In genomic region chr5:118867511-118867910, GRCm38 (mm10) we compare ENCODE assay signal across 21 mouse cellular contexts.
DNase-seq lines count a peak whose midpoint lies in the region; ATAC-seq and TF ChIP-seq lines count a peak whose summit lies in the region.
"Had no signal": no experiment of that assay in that cellular context is flagged by ENCODE, and none has a peak within 500 bp of the region (broad histone marks: within the 10 kb centered on the region; RNA-seq: fewer than 3 reads in every experiment).

No protein-coding gene starts in this region.

- no peak overlapping the region for H3K27ac ChIP-seq in intestine, embryonic 15.5 days
- no peak overlapping the region for H3K27ac ChIP-seq in intestine, embryonic 16.5 days (ENCODE audit: low read length)
- no peak overlapping the region for H3K27ac ChIP-seq in intestine, postnatal 0 days (ENCODE audit: low read depth, low read length)
- H3K27ac ChIP-seq in hindbrain, postnatal 0 days = no peak overlapping the region
- no peak overlapping the region for H3K27ac ChIP-seq in kidney, embryonic 16.5 days (ENCODE audit: low read length)

- ATAC-seq in intestine, embryonic 15.5 days = peak; percentile 63
- ATAC-seq in intestine, embryonic 16.5 days = peak; percentile 71
- peak; percentile 61 for ATAC-seq in intestine, postnatal 0 days
- ATAC-seq in hindbrain, postnatal 0 days = no peak
- ATAC-seq in kidney, embryonic 16.5 days (ENCODE audit: low FRiP score, low TSS enrichment) = no peak
- ATAC-seq: activated CD4-positive, CD25-positive, alpha-beta regulatory T cell, adult 4 months; CD4-positive, CD25-positive, alpha-beta regulatory T cell, adult 4 months; Patski had no signal

- no peak for TF ChIP-seq CTCF in intestine, postnatal 0 days (IDR thresholded peaks at IDR 0.05; ENCODE audit: low read depth)
- no peak for TF ChIP-seq CTCF in hindbrain, postnatal 0 days (IDR thresholded peaks at IDR 0.05; ENCODE audit: low read depth)

- DNase-seq in hindbrain, postnatal 0 days (ENCODE audit: low spot score) = no peak
- no peak for DNase-seq in right cerebral cortex, postnatal 10 days (ENCODE audit: low spot score in 2 of 2)
- DNase-seq: adrenal gland, adult 2 months; adrenal gland, adult 8-10 months; adrenal gland, postnatal 10 days; adrenal gland, postnatal 14 days; adrenal gland, postnatal 25 days; adrenal gland, postnatal 36 days; B cell, adult 2 months; cerebellum, adult 11 months; cerebellum, adult 11-12 months; cerebellum, adult 18-20 months had no signal

- no peak overlapping the region for H3K4me2 ChIP-seq in intestine, embryonic 15.5 days (replicated peaks)
- no peak overlapping the region for H3K4me2 ChIP-seq in intestine, embryonic 16.5 days (ENCODE audit: low read depth, low read length)
- H3K4me2 ChIP-seq in intestine, postnatal 0 days (replicated peaks; ENCODE audit: low read depth) = no peak overlapping the region
- no peak overlapping the region for H3K4me2 ChIP-seq in hindbrain, postnatal 0 days (ENCODE audit: low read depth, low read length)
- H3K4me2 ChIP-seq in kidney, embryonic 16.5 days (replicated peaks; ENCODE audit: low read depth, low read length) = no peak overlapping the region

- H3K4me1 ChIP-seq in intestine, embryonic 15.5 days (replicated peaks) = no peaks in the 10 kb centered on the region
- no peaks in the 10 kb centered on the region for H3K4me1 ChIP-seq in intestine, embryonic 16.5 days (ENCODE audit: control insufficient read depth, insufficient read depth, low read length)
- no peaks in the 10 kb centered on the region for H3K4me1 ChIP-seq in intestine, postnatal 0 days (replicated peaks; ENCODE audit: control insufficient read depth, insufficient read depth, low read length)
- H3K4me1 ChIP-seq in hindbrain, postnatal 0 days (ENCODE audit: insufficient read depth, low read length) = no peaks in the 10 kb centered on the region
- H3K4me1 ChIP-seq in kidney, embryonic 16.5 days (ENCODE audit: insufficient read depth, low read length) = no peaks in the 10 kb centered on the region

- no peaks in the 10 kb centered on the region for H3K27me3 ChIP-seq in intestine, embryonic 15.5 days (replicated peaks)
- H3K27me3 ChIP-seq in intestine, embryonic 16.5 days (replicated peaks; ENCODE audit: control insufficient read depth, insufficient read depth, low read length) = no peaks in the 10 kb centered on the region
- no peaks in the 10 kb centered on the region for H3K27me3 ChIP-seq in intestine, postnatal 0 days (replicated peaks; ENCODE audit: control insufficient read depth, insufficient read depth, low read length)
- H3K27me3 ChIP-seq in hindbrain, postnatal 0 days (ENCODE audit: insufficient read depth, low read length) = no peaks in the 10 kb centered on the region
- H3K27me3 ChIP-seq in kidney, embryonic 16.5 days (ENCODE audit: insufficient read depth, low read length) = no peaks in the 10 kb centered on the region
- H3K27me3 ChIP-seq: CH12.LX, Patski had no signal

- WGBS in intestine, embryonic 15.5 days = 73% methylated on average over 5 of the region's 5 CpGs
- 57% methylated on average over 5 of the region's 5 CpGs for WGBS in intestine, embryonic 16.5 days
- 44% methylated on average over 5 of the region's 5 CpGs for WGBS in intestine, postnatal 0 days
- 92% methylated on average over 5 of the region's 5 CpGs for WGBS in hindbrain, postnatal 0 days
- 80% methylated on average over 5 of the region's 5 CpGs for WGBS in kidney, embryonic 16.5 days

- no peaks in the 10 kb centered on the region for H3K9me3 ChIP-seq in intestine, embryonic 15.5 days
- H3K9me3 ChIP-seq in intestine, embryonic 16.5 days (ENCODE audit: control insufficient read depth, low read length) = peaks cover 3% of the 10 kb centered on the region; the same call in 1 of the 2 replicates
- no peaks in the 10 kb centered on the region for H3K9me3 ChIP-seq in intestine, postnatal 0 days (ENCODE audit: control insufficient read depth)
- peaks cover 6% of the 10 kb centered on the region; the same call in 1 of the 2 replicates for H3K9me3 ChIP-seq in hindbrain, postnatal 0 days (ENCODE audit: low read length)
- H3K9me3 ChIP-seq in kidney, embryonic 16.5 days (ENCODE audit: low read length) = peaks cover 5% of the 10 kb centered on the region

- H3K4me3 ChIP-seq in intestine, embryonic 15.5 days (replicated peaks) = no peak overlapping the region
- H3K4me3 ChIP-seq in intestine, embryonic 16.5 days (ENCODE audit: low read length) = no peak overlapping the region
- no peak overlapping the region for H3K4me3 ChIP-seq in intestine, postnatal 0 days (ENCODE audit: low read depth, low read length)
- H3K4me3 ChIP-seq in hindbrain, postnatal 0 days (ENCODE audit: low read length) = no peak overlapping the region
- no peak overlapping the region for H3K4me3 ChIP-seq in kidney, embryonic 16.5 days (ENCODE audit: low read length)

- no peak overlapping the region for H3K9ac ChIP-seq in intestine, embryonic 15.5 days
- H3K9ac ChIP-seq in intestine, embryonic 16.5 days (ENCODE audit: low read depth, low read length) = no peak overlapping the region
- no peak overlapping the region for H3K9ac ChIP-seq in intestine, postnatal 0 days (ENCODE audit: low read depth, low read length)
- no peak overlapping the region for H3K9ac ChIP-seq in hindbrain, postnatal 0 days (replicated peaks; ENCODE audit: low read length)
- H3K9ac ChIP-seq in kidney, embryonic 16.5 days (replicated peaks; ENCODE audit: low read length) = no peak overlapping the region

- H3K36me3 ChIP-seq in intestine, embryonic 15.5 days = no peaks in the 10 kb centered on the region
- H3K36me3 ChIP-seq in intestine, embryonic 16.5 days (ENCODE audit: control insufficient read depth, insufficient read depth, low read length) = no peaks in the 10 kb centered on the region
- H3K36me3 ChIP-seq in intestine, postnatal 0 days (ENCODE audit: control insufficient read depth, insufficient read depth) = no peaks in the 10 kb centered on the region
- no peaks in the 10 kb centered on the region for H3K36me3 ChIP-seq in hindbrain, postnatal 0 days (ENCODE audit: insufficient read depth, low read length)
- H3K36me3 ChIP-seq in kidney, embryonic 16.5 days (ENCODE audit: insufficient read depth, low read length) = no peaks in the 10 kb centered on the region
- H3K36me3 ChIP-seq: G1E had no signal

Comparison
In these comparisons a context has a peak if more than half of its experiments do, and no peak if none do; other contexts are left out.
1. ATAC-seq: peak in intestine, embryonic 15.5 days (single experiment), intestine, embryonic 16.5 days (single experiment) and intestine, postnatal 0 days (single experiment); none in hindbrain, postnatal 0 days (single experiment) and kidney, embryonic 16.5 days (single experiment).